Mouse (Mus musculus): ENCODE results near the gene Tex48.
A peak's percentile ranks its signal among the peaks of the same experiment; 100 is the strongest.

Gene Tex48

DNA sequence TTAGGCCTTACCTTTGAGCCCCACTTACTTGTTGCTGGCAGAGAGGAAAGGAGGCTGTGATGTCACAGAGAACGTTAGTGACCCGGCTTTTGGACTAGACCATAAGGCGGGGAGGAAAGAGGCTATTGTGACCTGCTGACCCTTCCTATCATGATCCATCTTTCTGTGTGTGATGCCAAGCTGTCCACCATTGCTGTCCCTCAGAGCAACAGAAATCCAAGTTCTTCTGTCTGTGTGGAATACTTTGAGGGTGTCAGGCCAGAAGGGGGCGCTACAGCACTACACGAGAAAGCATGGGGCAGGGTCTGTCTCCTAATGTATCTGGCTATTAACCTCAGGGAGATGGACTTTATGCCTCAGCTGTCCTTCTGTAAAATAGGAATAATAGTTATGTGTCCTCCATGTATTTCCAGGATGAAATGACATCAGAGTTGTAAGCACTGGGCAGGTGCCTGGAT is at the start of gene Tex48:
Gene Tex48 (minus strand): TSS at position 51 of the 458 bp plus-strand sequence.
- DNase-seq (ENCODE audit: low read depth, low spot score): no peak

- DNase-seq (ENCODE audit: low read depth, low spot score): peak; percentile 29
Observed at GRCm38 (mm10) chr4:63668255-63668654, 46.0 kb upstream of the Tex48 start.

DNA sequence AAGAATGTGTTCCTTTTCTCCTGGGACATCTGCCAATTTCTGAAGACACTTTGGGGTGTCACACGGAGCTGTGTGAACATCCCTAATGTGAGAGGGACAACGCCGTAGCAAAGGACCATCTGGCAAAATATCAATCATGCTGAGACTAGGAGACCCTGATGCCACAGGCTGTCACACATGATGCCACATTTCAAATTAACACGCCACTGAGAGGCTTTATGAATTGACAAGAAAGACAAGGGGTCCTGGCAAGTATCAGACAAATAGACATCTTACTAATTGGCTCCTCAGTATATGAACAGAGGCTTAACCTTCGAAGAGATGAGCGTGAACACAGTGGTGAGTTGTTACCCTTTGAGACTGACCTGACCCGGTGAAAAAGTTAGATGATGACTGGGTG is 43.5 kb upstream of the Tex48 start:
- no peak for DNase-seq (ENCODE audit: low read depth, low spot score)

GRCm38 (mm10) chr4:63663279-63663678 is 41.1 kb upstream of the Tex48 start, which contains the start of gene Gm11214:
TSS of gene Gm11214 (minus strand) at chr4:63663379.
- DNase-seq (ENCODE audit: low read depth, low spot score): no peak

GRCm38 (mm10) chr4:63661857-63662256 is 39.6 kb upstream of the Tex48 start:
- no peak for DNase-seq (ENCODE audit: low read depth, low spot score)

- DNase-seq (ENCODE audit: low read depth, low spot score): no peak
Observed at GRCm38 (mm10) chr4:63661426-63661825, 39.2 kb upstream of the Tex48 start.

DNA sequence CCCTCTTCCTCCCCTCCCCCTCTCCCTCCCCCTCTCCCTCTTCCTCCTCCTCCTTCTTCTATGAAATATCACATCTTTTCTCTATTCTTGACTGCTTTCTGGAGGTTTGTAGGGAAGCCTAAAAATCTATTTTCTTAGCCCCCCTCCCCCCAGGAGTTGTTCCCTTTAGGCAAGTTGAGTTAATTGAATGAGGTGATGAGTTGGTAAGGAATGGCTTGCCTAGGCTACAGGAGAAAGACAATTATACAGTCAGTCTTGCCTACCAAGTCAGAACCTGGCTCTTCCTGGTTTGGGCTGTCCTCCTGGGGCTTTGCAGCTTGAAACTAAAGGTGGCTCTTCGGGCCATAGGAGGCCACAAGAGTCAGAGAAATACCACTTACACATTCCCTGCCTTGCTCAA is 37.5 kb upstream of the Tex48 start:
- DNase-seq (ENCODE audit: low read depth, low spot score): no peak

GRCm38 (mm10) chr4:63659086-63659485 is 36.9 kb upstream of the Tex48 start:
- DNase-seq (ENCODE audit: low read depth, low spot score): no peak

- DNase-seq (ENCODE audit: low read depth, low spot score): no peak
Observed at GRCm38 (mm10) chr4:63654381-63654780, 32.2 kb upstream of the Tex48 start.

DNA sequence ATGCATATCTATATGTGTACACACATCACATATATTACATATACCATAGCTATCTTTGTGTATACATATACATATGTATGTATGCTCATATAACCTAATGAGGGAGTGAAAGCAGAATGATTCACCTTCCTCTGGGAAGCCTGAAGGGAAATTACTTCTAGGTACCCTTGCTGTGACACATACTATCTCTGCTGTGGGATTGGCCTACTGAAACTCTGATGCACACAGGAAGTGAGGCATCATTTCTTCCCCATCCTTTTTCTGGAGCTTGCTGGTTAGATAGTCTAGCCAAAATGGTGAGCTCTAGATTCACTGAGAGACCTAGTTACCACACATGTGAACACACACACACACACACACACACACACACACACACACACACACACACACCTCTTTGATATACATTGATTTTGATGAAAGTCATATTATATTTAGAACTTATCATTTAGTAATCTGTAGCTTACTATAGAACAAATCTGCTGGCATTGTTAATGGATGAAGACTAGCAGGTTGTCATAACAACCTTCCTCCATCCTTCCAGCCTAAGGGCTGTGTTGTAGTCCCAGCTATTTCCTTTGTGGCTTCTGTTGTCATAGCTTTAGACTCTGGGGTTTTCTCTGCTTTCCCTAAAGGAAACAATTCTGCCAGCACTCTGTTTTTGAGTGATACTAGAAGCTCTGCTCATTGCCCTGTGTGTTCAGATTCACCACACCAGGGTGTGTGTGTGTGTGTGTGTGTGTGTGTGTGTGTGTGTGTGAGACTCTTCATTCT is 21.9 kb upstream of the Tex48 start:
- DNase-seq (ENCODE audit: low read depth, low spot score): no peak

DNA sequence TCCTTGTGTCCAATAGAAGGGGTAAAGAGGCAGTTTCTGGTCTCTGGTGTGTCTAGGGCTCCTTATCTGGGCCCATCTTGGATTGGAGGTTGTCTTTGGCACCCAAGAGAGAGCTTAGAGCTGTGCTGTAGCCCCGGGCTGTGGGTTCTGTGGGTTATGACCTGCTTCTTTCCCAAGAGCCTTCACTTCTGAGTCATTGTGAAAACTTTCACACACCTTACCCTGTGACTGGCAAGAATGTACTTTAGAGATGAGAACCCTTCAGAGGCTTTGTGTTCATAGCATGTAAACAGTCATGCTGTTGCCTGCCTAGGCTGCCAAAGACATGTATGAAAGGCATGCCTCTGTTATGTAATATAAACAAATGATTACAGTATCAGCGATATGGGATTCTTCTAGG is 17.6 kb upstream of the Tex48 start:
- no peak for DNase-seq (ENCODE audit: low read depth, low spot score)

GRCm38 (mm10) chr4:63638603-63639002 is 16.4 kb upstream of the Tex48 start:
- DNase-seq (ENCODE audit: low read depth, low spot score): no peak

DNA sequence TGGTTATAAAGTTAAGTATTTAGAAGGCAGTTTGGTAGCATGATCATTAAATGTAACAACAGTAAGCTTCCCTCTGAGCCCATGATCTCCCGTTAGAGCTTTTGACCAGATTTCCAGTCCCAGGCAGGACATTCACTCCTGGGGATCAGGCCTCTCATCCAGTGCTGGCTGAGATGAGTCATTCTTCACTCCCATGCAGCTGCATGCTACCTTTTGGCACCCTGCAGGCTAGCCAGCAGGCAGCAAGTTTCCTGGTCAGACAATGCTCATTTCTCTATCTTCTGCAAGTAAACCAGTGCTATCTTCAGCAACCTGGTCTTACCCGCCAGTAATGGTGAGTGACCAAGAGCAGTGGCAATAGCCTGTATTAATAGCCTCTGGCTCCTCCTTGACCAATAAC is 11.0 kb upstream of the Tex48 start:
- DNase-seq (ENCODE audit: low read depth, low spot score): no peak

DNA sequence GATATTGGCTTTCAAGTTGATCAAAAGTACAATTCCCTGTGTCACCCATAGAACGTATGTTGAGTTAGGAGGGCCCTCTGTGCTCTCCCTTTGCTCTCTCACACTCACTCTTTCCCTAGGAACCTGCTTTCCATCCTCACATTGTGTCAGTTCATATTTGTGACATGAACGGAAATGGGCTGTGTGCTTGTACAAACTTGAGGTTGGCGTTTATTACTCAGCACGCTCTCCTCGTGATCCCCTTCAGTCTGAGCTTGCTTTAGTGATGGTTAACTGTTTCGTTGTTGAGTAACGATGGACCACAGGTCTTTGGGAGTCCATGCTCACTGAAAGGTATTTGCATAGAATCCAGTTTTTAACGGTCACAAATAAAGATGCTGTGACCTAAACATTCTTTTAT is 4.9 kb upstream of the Tex48 start:
- DNase-seq (ENCODE audit: low read depth, low spot score): no peak

GRCm38 (mm10) chr4:63625563-63626080 is 3.4 kb upstream of the Tex48 start:
- DNase-seq (ENCODE audit: low read depth, low spot score): no peak

- no peak for DNase-seq (ENCODE audit: low read depth, low spot score)
Observed at GRCm38 (mm10) chr4:63621861-63622260, 367 bp downstream of the Tex48 start.

GRCm38 (mm10) chr4:63608391-63608790 is 13.8 kb downstream of the Tex48 start:
- no peak for DNase-seq (ENCODE audit: low read depth, low spot score)

- no peak for DNase-seq (ENCODE audit: low read depth, low spot score)
Observed at GRCm38 (mm10) chr4:63605968-63606367, 16.3 kb downstream of the Tex48 start.

DNA sequence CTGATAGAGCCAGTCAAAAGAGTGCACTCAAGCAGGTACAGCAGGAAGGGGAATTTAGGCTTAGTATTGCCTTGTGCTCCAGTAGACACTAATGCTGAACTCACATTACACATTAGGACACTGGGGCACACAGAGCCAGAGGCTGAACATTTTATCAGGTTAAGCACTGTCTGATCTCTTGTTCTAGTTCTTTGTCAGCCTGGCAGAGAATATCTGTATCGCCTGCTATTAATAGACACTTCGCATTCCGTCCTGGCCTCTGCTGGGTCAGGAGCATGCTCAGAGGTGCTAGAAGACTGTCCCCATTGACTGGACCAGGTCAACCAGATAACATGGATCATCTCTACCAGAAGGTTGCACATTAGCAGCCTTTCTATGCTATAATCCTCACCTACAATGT is 16.7 kb downstream of the Tex48 start:
- DNase-seq (ENCODE audit: low read depth, low spot score): no peak

- no peak for DNase-seq (ENCODE audit: low read depth, low spot score)
Observed at GRCm38 (mm10) chr4:63604945-63605344, 17.3 kb downstream of the Tex48 start, which contains the start of gene Gm11213. TSS of gene Gm11213 (minus strand) at chr4:63605261.

GRCm38 (mm10) chr4:63601263-63601662 is 21.0 kb downstream of the Tex48 start:
- DNase-seq (ENCODE audit: low read depth, low spot score): no peak

DNA sequence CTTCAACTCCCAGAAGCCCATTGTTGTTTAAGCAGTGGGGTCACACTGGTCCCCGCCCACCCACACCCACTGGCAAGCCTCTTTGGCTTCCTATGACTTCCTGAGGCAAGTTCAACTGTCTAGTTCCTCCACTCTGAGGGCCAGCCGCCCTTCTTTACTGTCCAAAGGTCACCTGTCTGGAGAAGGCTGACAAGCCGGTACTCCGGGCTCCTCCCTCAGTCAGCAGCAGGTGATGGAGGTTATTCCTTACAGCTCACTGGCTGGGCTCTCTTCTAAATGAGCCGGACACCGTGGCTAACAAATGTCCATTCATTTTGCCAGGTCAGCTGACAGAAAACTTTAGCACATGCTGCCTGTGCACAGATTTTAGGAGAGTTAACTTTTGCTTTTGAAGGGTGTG is 21.4 kb downstream of the Tex48 start:
- no peak for DNase-seq (ENCODE audit: low read depth, low spot score)

GRCm38 (mm10) chr4:63596010-63596409 is 26.2 kb downstream of the Tex48 start:
- DNase-seq (ENCODE audit: low read depth, low spot score): no peak
